Mouse (Mus musculus) CD4-positive helper T cell, adult 2 months (primary cell): ENCODE measurements around the gene Tsc2.

ENCODE experiments used
- DNase-seq: peaks from one replicate; pipeline ENCODE4 v3.0.0-alpha.2; 2012; ENCODE audit warnings: low read depth, missing footprints, low spot score

Gene Tsc2

DNA sequence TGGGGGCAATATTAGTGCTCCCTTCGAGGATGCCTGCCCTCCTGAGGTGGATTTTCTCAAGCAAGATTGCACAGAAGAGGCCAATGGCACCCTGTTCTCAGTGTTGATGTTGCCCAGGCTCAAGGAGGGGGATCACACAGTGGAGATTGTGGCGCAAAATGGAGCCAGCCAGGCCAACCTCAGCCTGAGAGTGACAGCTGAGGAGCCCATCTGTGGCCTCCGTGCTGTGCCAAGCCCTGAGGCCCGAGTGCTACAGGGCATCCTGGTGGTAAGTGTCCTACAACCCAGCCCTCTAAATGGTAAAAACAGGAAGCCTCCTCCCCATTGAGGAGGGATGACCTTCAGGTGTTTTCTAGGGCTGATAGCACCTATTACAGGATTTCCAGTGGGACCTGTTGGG lies 62.6 kb downstream of the Tsc2 start:
- DNase-seq: no peak

GRCm38 (mm10) chr17:24567034-24567779 lies 65.2 kb downstream of the Tsc2 start:
- no peak for DNase-seq

- DNase-seq: no peak
These were observed 66.6 kb downstream of the Tsc2 start for GRCm38 (mm10) chr17:24565792-24566191.

DNA sequence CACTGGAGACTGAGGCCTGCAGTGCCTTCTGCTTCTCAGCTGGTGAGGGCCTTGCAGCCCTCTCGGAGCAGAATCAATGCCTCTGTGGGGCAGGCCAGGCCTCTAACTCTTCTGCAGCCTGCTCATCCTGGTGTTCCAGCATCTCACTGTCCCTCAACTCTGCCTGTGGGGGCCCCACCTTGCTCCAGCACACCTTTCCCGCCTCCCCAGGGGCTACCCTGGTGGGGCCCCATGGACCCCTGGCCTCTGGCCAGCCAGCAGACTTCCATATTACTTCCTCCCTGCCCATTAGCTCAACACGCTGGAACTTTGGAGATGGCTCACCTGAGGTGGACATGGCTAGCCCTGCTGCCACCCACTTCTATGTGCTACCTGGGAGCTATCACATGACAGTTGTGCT lies 67.3 kb downstream of the Tsc2 start:
- no peak for DNase-seq

DNA sequence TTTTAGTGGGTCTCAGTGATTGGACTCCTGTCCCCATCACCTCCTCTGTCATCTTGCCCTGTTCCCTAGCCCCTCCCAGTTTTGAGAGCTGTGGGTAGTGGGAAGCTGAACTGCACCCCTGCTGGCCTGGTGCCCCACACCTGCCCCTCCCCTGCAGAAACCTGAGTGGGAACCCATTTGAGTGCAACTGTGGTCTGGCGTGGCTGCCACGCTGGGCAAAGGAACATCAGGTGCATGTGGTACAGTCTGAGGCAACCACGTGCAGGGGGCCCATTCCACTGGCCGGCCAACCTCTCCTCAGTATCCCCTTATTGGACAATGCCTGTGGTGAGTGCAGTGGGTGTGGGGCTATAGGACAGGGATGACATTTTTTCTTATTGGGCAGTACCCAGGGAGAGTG lies 68.0 kb downstream of the Tsc2 start:
- no peak for DNase-seq

DNA sequence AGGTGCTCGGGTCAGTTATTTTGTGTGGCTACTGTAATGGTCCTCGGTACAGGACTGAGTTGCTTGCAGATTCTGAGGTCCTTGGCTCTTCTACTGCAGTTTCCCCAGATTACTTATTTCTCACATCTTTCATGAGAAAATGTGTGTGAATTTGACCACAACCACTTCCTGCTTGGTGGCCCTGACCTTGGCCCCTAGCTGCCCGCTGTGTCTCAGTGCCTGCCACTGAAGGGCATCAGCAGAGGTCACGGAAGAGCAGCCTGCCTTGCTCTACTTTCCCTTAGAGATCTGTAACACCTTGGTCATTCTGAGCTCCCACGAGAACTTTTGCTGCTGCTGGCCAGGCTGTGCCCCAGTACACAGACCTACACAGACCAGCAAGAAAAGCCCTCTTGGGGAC lies 68.8 kb downstream of the Tsc2 start:
- no peak for DNase-seq

DNA sequence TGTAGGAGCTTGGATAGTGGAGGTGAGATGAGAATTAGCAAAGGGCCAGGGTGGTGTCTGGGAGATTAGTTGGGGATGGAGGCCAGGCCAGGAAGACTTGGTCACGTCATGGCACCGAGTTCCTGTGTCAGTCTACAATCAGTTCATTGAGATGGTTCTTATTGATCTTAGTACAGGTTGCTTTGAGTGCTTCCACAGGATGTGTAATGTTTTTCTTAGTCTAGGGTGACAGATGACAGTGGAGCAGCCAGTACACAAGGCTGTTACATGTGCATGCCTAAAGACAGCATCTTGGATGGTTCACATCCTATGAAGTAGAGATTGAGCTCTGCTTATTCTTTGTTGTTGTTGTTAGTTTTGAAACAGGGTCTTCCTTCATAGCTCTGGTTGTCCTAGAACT lies 70.8 kb downstream of the Tsc2 start:
- no peak for DNase-seq

DNA sequence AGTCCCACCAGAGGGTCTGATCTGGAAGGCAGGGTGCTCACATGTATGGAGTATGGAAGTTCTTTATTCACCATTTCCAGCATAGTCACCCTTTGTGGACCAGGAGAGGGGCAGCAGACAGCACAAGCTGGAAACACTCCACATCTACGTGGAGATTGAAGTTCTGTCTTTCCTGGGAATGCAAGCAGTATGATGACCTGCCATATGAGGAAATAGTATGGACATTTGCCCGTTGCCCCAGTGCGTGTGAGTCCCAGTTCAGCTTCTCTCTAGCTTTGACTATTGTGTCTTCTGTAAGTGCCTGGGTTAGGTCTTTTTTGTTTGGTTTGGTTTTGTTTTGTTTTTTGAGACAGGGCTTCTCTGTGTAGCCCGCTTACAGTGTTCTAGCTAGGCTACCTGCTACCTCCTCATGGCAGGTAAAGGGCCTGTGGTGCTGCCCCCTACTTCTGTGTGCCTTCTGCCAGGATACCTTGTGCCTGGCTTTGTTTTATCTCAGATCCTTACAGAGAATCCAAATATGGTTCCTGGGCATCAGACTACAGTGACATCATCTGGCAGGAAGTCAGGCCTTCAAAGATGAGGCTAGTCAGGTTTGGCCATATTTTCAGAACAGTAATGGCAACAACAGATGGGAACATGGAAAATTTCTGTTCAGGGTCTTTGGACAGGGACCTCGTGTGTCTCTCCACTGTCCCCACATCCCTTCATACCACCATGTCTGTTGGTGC lies 72.0 kb downstream of the Tsc2 start:
- DNase-seq: no peak

DNA sequence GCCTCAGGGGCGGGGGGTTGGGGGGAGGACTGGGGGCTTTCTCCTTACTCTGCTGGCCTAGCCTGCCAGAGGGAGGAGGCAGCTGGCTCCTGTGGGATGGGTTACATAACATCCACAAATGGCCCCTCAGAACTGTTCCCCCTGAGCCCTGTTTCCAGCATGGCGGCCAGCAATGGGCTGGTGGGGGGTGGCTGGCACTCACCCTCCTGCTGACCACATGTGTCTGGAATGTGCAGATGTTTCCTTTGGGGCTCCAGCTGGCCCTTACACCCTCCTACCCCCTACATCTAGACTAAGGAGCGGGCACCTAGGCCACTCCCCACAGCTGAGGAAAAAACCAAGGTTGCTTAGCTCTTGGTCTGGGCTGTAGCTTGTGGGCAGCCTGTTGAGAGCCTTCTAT lies 73.3 kb downstream of the Tsc2 start:
- DNase-seq: no peak

GRCm38 (mm10) chr17:24558600-24559099 lies 73.8 kb downstream of the Tsc2 start:
- DNase-seq: no peak

- DNase-seq: no peak
These were observed 75.3 kb downstream of the Tsc2 start for GRCm38 (mm10) chr17:24557091-24557490.

DNA sequence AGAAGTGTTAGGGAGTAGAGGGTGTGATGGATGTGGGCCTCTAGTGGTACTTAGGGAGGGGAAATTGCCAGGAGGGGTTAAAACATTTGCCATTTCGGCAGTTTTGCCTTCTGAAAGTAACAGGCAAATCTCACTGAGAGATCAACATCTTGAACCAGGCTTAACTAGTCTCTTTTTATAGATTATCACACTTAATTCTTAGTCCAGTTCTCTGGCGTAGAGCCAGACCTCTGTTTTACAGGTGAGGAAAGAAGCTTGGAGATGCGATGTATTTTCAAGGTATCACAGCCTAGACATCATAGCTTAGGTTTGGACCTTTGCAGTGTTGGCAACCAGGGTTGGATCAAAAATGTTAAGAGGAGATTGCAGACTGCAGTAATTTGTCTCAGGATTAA lies 81.4 kb downstream of the Tsc2 start:
- no peak for DNase-seq

DNA sequence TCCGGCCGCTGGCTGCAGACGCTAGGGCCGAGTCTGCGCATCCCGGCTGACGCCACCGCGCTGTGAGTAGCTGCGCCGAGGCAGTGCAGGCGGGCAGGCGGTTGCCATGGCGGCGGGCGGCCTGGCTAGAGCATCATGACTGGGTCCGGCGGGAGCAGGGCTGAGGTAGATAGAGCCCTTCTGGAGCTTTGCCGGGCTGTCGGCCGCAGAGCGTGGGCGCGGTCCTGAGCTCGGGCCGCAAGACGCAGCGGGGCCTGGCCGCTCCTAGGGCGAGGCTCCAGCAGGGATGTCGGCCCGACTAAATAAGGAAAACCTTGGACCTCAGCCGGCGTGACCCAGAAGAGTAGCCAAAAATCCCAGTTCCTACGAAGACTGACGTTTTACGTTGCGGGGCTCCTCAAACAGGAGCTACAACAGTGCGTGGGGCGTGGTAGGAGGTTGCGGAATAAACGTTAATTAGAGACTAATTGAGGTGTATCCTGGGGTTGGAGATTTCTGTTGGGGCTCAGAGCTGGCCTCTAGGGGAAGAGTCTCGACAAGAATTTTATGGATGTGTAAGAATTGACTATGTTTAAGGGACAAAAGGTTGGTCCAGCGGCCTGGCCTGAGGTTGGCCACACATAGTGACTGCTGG lies 81.9 kb downstream of the Tsc2 start:
- no peak for DNase-seq

GRCm38 (mm10) chr17:24549618-24550415 lies 82.6 kb downstream of the Tsc2 start, which contains the start of gene Pkd1:
Gene Pkd1, plus strand, starts transcription at chr17:24549834.
- peak; percentile 100 for DNase-seq

DNA sequence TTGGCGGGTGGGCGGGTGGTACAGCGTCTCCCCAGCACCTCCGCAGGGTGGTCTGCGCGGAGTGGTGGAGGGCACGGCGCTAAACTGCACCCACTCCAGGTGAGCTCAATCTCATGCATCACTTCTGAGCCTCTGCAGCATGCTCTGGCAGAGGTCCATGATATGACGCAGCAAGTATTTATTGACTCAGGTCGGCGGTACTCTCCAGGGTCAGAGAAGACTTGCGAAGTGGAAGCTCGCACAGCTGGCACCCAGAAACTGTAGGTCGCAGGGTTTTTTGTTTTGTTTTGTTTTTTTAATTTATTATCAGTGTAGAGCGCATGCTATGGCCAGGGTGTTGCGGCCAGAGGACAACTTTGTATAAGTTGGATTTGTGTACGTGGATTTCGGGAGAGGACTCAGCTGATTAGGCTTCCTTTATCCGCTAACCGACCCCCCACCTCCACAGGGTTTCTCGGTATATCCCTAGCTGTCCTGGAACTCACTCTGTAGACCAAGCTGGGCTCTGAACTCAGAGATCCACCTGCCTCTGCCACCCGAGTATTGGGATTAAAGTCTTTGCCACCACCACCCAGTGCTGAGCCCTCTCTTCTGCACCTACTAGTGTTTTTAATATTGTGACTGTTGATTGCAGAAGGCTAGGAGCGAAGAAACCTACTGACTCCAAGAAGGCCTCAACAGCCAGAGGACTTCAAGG lies 83.4 kb downstream of the Tsc2 start:
- DNase-seq: peak; percentile 81

GRCm38 (mm10) chr17:24548435-24548834 lies 84.0 kb downstream of the Tsc2 start:
- DNase-seq: peak; percentile 71

DNA sequence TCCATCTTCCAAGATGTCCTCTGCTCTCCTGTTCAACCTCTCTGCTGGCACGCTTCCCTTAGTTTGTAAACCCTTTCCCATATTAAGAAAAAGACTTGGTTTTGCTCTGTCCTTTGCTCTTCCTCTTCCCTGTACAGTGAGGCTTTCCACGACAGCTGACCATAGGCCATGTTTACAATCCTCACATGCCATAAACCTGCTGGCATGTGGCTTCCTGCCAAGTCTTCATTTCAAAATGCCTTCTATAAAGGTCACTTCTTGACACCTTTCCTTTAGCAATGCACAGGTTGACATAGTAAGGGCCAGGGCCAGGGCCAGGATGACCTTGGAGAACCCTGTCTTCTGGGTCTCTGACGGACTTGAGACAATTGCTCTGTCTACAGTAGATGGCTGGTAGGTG lies 86.2 kb downstream of the Tsc2 start:
- DNase-seq: no peak
